Mouse (Mus musculus): Measurements from ENCODE around the gene Chchd2.

Gene Chchd2

DNA sequence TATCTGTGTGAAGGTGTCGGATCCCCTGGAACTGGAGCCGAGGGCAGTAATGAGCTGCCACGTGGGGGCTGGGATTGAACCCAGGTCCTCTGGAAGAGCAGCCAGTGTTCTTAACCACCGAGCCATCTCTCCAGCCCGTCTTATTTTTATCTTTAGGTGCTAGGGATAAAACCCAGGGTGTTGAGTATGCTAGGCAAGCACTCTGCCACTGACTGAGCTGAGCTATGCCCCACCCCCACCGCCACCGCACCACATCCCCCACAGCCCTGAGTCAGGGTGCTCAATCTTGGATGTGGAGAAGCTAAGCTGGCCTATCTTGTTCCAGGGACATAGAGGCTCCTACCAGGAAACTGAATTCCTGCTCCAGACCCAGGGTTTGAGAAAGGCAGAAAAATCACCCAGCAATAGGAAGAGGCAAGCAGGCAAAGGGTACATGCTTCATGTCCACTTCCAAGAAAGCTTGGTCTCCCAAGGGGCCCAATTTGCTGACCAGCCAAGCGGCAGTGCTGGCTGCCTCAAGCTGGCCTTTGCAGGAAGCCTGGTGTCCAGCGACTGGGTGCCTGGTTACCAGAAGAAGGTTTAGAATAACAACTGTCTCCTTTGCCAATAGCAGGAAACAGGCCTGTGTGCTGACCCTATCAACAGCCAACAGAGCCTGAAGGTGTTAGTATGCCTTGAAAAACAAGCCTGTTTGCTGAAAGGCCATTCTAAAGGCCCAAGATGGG is 9.4 kb downstream of the Chchd2 start:
- DNase-seq: no peak

GRCm38 (mm10) chr5:129875098-129875497 is 12.2 kb downstream of the Chchd2 start:
- DNase-seq: no peak

DNA sequence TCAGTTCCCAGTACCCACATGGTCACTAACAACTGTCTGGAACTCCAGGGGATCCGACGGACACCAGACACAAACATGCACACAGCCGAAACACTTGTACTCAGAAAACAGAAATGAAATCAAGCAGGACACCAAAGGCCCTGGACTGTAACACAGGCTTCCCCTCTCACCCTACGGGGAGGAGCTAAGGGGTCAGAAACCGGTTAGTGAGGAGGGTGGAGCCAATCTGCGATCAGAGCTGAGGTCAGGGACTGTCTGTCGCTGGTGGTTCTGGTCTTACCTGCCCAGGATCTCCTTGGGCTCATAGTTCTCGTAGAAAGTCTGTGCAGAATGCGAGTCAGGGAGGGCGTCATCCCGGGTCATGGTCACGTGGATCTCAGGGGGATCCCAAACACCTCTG is 13.3 kb downstream of the Chchd2 start:
- DNase-seq: no peak

GRCm38 (mm10) chr5:129871238-129871637 is 16.0 kb downstream of the Chchd2 start:
- no peak for DNase-seq

DNA sequence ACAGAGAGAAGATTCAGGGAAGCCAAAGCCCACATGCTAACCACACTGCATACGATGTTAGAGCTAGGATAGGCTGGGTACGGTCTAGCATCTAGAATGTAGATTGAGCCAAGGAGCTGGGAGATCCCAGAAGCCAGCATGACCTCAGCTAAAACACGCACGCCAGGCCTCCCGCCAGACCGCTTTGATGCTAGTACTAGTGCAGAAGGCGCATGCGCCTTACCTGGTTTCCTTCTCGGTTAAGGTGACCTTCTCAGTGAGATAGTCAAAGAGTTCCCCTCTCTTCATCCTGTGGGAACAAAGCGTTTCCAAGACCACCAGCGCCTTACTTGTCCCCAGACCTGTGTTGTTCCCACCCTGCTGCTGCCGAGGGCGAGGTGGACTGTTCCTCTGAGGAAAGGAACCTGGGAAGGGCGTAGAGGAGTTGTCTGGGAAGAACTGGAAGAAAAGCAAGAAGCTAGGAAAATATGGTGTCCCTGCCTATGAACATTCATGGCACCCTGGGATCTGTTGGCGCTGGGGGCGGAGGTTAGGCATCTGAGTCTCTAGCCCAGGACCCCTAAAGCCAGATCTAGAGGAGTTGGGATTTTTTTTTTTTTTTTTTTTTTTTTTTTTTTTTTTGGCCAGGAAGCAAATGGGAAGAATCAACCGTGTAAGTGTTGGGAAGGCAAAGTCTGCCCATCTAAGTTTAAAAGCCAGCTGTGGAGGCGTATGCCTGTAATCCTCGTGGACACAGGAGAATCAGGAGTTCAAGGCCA is 17.9 kb downstream of the Chchd2 start:
- no peak for DNase-seq

- no peak for DNase-seq
Measured at GRCm38 (mm10) chr5:129865841-129866240, 21.4 kb downstream of the Chchd2 start.

DNA sequence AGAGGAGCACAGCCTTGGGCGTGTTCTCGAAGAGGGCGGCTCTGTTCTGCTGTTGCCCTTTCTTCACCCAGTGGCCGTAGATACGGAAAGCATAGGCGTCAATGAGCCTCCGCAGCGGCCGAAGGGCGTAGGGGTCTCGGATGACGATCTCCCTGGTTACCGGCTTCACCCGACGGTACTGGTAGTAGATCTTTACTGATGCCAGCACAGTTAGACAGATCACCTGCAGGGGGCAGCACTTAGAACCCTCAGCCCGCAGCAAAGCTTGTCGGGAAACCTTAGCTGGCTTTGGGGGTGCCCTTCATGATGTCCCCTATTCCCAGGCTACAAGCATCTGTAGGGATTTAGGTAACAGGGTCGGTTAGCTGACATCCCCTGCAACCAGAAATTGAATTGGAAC is 22.8 kb downstream of the Chchd2 start:
- DNase-seq: no peak

DNA sequence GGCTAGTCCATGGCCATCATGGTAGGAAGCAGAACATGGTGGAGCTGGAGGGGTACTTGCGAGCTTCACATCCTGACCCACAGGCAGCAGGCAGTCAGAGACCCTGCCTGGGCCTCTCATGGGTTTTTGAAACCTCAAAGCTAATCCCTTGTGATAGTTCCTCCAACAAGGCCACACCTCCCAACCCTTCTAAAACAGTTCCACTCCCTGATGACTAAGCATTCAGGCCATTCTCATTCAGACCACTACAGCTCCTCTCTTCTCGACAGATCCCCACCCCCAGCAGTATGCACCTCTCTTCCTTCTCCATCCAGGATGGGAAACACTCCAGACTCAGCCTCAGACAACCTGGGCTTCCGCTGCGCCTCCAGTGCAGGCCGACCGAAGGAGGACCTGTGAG is 24.9 kb downstream of the Chchd2 start:
- DNase-seq: no peak

GRCm38 (mm10) chr5:129856414-129856813 is 30.9 kb downstream of the Chchd2 start:
- DNase-seq: no peak

GRCm38 (mm10) chr5:129855163-129855562 is 32.1 kb downstream of the Chchd2 start:
- DNase-seq: no peak

DNA sequence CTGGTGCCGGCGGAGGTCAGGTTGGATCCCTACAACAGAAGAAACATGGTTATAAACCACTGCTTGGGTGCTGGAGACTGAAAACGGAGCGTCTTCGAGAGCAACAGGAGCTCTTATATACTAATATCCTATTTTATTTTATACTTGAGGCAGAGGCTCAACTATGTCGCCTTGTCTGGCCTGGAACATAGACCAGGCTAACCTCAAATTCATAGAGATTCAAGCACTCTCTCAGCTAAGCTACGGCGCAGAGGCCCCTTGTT is 39.8 kb downstream of the Chchd2 start:
- DNase-seq: no peak

DNA sequence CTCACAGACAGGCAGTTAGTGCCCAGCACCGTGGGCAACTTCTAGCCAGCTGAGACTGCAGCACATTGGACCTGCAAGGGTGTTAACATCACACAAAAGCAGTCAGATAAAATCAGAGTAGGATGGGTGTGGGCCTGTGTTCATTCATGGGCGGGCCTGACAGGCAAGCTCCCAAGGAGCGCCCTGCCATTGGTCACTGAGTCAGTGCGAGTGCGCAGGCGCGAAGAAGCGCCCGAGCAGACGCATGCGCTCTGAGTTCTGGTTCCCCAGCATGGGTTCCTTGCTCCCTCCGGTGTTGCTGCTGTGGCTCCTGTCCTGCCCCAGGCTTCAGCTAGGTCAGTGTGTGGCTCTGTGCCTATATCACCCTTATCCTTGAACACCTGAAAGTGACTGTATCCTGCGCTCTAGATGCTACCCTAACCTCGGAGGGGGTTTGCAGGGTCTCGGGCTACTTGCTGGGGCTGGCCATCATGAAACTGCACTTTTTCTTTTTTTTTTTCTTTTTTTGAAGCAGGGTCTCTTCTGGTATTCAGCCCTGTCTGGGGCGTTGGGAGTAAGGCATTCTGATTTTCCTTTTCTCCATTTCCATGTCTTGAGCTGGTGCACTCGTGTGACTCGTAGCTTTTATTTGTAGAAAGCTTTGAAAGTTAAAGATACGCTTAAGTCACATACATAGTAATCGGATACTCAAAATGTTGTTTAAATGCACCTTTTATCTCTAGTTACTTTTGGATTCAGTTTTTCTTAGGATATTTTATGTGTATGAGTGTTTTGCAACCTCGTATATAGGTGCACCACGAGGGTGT is 40.3 kb downstream of the Chchd2 start, which contains the start of gene Sumf2:
Sumf2 (plus strand) TSS at position 235 of the 806 bp plus-strand sequence.
- DNase-seq: peak; percentile 93

GRCm38 (mm10) chr5:129844848-129845247 is 42.4 kb downstream of the Chchd2 start:
- DNase-seq: no peak
